Mouse (Mus musculus): ENCODE results near the gene Tulp3. TPM values are rescaled to one million over a fixed set of nuclear protein-coding genes. Genes with fewer than 3 reads are reported as not detected.
"Not testable (repeated sequence)": the region's sequence is repeated elsewhere in the genome, so short reads cannot be mapped to it uniquely, and the experiment has no call there.

Gene Tulp3
- polyA plus RNA-seq, 1 experiment = 28.0 TPM

DNA sequence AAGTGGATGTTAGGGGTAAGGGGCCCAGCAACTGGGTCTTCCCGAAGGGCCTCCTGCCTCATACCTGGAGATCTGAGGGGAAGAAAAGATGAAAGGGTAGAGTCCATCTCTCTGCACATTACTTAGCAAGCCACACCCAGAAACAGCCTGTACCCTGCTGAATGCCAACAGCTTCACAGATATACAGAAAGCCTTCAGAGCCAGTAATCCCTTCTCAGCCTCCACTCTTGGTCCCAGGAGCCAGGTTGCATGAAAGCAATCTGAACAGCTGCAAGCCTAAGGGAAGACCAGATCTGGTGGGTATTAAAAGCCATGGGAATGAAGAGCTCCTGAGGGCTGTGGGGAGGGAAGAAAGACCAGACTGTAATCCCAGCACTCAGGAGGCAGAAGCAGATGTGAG, 33.5 kb upstream of the Tulp3 start:
- no peaks in the 10 kb centered on the region for H3K27me3 ChIP-seq (ENCODE audit: control insufficient read depth, insufficient read depth, low read length)
- WGBS = 90% methylated on average over 1 of the region's 1 CpGs
- H3K4me1 ChIP-seq (replicated peaks; ENCODE audit: control insufficient read depth, insufficient read depth, low read length) = no peaks in the 10 kb centered on the region
- no peaks in the 10 kb centered on the region for H3K36me3 ChIP-seq (ENCODE audit: control insufficient read depth, insufficient read depth, low read length)
- H3K27ac ChIP-seq (ENCODE audit: control insufficient read depth, insufficient read depth, low read length) = no peak overlapping the region
- H3K4me3 ChIP-seq (ENCODE audit: control insufficient read depth, insufficient read depth, low read length) = no peak overlapping the region
- TF ChIP-seq CTCF (IDR thresholded peaks at IDR 0.05; ENCODE audit: borderline replicate concordance, control insufficient read depth, extremely low read depth, insufficient read depth, low read length, poor library complexity) = no peak
- TF ChIP-seq POLR2A (IDR thresholded peaks at IDR 0.05; ENCODE audit: control insufficient read depth, extremely low read depth, insufficient read depth, low read length, poor library complexity) = no peak
- DNase-seq = no peak

GRCm38 (mm10) chr6:128385026-128385425, 29.4 kb upstream of the Tulp3 start:
- DNase-seq = no peak
- Histone ChIP-seq H3K27me3 (ENCODE audit: control insufficient read depth, insufficient read depth, low read length) (no peaks in the 10 kb centered on the region), H3K4me3 (ENCODE audit: control insufficient read depth, insufficient read depth, low read length) (no peak overlapping the region), H3K4me1 (replicated peaks; ENCODE audit: control insufficient read depth, insufficient read depth, low read length) (no peaks in the 10 kb centered on the region), H3K27ac (ENCODE audit: control insufficient read depth, insufficient read depth, low read length) (no peak overlapping the region), H3K36me3 (ENCODE audit: control insufficient read depth, insufficient read depth, low read length) (no peaks in the 10 kb centered on the region)
- 91% methylated on average over 1 of the region's 1 CpGs for WGBS
- TF ChIP-seq POLR2A (IDR thresholded peaks at IDR 0.05; ENCODE audit: control insufficient read depth, extremely low read depth, insufficient read depth, low read length, poor library complexity) = no peak
- TF ChIP-seq CTCF (IDR thresholded peaks at IDR 0.05; ENCODE audit: borderline replicate concordance, control insufficient read depth, extremely low read depth, insufficient read depth, low read length, poor library complexity) = no peak

DNA sequence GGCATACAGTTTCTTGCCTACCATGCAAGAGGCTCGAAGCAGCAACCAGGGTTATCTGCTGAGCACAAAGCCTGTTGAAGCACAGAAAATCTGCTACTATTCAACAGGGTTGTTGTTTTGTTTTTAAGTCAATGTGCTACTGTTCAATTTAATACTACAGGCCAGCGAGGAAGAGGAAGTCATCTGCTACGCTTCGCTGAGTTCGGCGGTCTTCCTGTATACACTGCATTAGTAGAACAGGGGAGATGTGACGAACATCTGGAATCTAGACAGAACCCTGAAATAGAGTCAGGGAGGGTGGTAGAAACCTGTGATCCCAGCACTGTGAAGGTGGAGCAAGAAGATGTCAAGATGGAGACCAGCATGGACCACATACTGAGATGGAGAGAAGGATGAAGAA, 28.1 kb upstream of the Tulp3 start:
- no peak overlapping the region for H3K27ac ChIP-seq (ENCODE audit: control insufficient read depth, insufficient read depth, low read length)
- no peak for TF ChIP-seq POLR2A (IDR thresholded peaks at IDR 0.05; ENCODE audit: control insufficient read depth, extremely low read depth, insufficient read depth, low read length, poor library complexity)
- TF ChIP-seq CTCF (IDR thresholded peaks at IDR 0.05; ENCODE audit: borderline replicate concordance, control insufficient read depth, extremely low read depth, insufficient read depth, low read length, poor library complexity) = no peak
- DNase-seq = no peak

DNA sequence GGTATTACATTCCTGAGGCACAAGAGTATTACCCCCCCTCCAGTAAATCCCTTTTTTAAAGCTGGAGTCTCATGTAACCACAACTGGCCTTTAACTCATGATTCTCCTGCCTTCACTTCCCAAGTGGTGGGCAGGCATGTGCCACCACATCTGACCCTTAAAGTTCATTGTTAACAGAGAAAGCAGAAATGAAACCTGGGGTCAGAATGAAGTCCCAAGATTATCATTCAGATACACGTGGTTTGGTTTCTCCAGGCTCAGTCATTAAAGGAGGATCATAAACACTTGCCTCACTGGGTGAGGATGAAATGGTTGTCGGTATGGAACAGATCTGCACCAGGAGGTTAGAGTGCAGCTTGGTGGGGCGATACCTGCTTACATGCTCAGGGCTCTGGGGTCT, 25.6 kb upstream of the Tulp3 start:
- Histone ChIP-seq H3K27me3 (ENCODE audit: control insufficient read depth, insufficient read depth, low read length) (no peaks in the 10 kb centered on the region), H3K36me3 (ENCODE audit: control insufficient read depth, insufficient read depth, low read length) (no peaks in the 10 kb centered on the region; the same call in 1 of the 2 replicates), H3K4me1 (replicated peaks; ENCODE audit: control insufficient read depth, insufficient read depth, low read length) (0 out of 2 replicates have a peak, but pooled peaks cover 3% of the 10 kb centered on the region), H3K4me3 (ENCODE audit: control insufficient read depth, insufficient read depth, low read length) (no peak overlapping the region), H3K27ac (ENCODE audit: control insufficient read depth, insufficient read depth, low read length) (no peak overlapping the region)
- TF ChIP-seq CTCF (IDR thresholded peaks at IDR 0.05; ENCODE audit: borderline replicate concordance, control insufficient read depth, extremely low read depth, insufficient read depth, low read length, poor library complexity) = no peak
- TF ChIP-seq POLR2A (IDR thresholded peaks at IDR 0.05; ENCODE audit: control insufficient read depth, extremely low read depth, insufficient read depth, low read length, poor library complexity) = no peak
- 43% methylated on average over 3 of the region's 3 CpGs for WGBS
- no peak for DNase-seq

More for the DNA sequence above, 28.1 kb upstream of the Tulp3 start:
- 31% methylated on average over 7 of the region's 7 CpGs for WGBS
- Histone ChIP-seq H3K36me3 (ENCODE audit: control insufficient read depth, insufficient read depth, low read length) (no peaks in the 10 kb centered on the region), H3K27me3 (ENCODE audit: control insufficient read depth, insufficient read depth, low read length) (no peaks in the 10 kb centered on the region), H3K4me1 (replicated peaks; ENCODE audit: control insufficient read depth, insufficient read depth, low read length) (0 out of 2 replicates have a peak, but pooled peaks cover 3% of the 10 kb centered on the region), H3K4me3 (ENCODE audit: control insufficient read depth, insufficient read depth, low read length) (no peak overlapping the region)

- not testable (repeated sequence) for H3K27me3 ChIP-seq (ENCODE audit: control insufficient read depth, insufficient read depth, low read length); H3K4me3 ChIP-seq (ENCODE audit: control insufficient read depth, insufficient read depth, low read length); H3K27ac ChIP-seq (ENCODE audit: control insufficient read depth, insufficient read depth, low read length); DNase-seq; H3K4me1 ChIP-seq (replicated peaks; ENCODE audit: control insufficient read depth, insufficient read depth, low read length); H3K36me3 ChIP-seq (ENCODE audit: control insufficient read depth, insufficient read depth, low read length)
- WGBS = 14% methylated on average over 1 of the region's 1 CpGs
Observed at GRCm38 (mm10) chr6:128380594-128381167, 25.0 kb upstream of the Tulp3 start.

DNA sequence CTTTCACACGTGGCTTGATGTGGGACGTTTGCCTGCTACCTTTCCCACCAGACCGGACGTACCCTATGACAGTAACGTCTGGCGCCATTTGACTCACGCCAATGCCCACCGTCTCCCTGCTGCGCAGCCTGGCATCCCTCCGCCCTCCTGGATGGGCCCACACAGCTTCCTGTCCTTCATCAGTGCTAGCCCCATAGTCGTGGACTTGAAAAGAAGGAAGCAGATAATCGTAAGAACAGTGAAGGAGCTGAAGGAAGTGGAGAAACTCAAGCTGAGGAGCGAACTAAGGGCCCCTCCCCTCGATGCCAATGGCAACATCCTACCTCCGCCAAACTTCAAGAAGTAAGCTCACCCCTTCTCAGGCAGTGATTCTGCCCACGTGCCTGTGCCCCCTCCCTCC, 24.0 kb upstream of the Tulp3 start:
- 57% methylated on average over 16 of the region's 16 CpGs for WGBS
- no peak overlapping the region for H3K27ac ChIP-seq (ENCODE audit: control insufficient read depth, insufficient read depth, low read length)
- DNase-seq = no peak
- TF ChIP-seq CTCF (IDR thresholded peaks at IDR 0.05; ENCODE audit: borderline replicate concordance, control insufficient read depth, extremely low read depth, insufficient read depth, low read length, poor library complexity) = no peak
- TF ChIP-seq POLR2A (IDR thresholded peaks at IDR 0.05; ENCODE audit: control insufficient read depth, extremely low read depth, insufficient read depth, low read length, poor library complexity) = no peak
- no peaks in the 10 kb centered on the region; the same call in 1 of the 2 replicates for H3K36me3 ChIP-seq (ENCODE audit: control insufficient read depth, insufficient read depth, low read length)
- H3K27me3 ChIP-seq (ENCODE audit: control insufficient read depth, insufficient read depth, low read length) = no peaks in the 10 kb centered on the region
- 0 out of 2 replicates have a peak, but pooled peaks cover 3% of the 10 kb centered on the region for H3K4me1 ChIP-seq (replicated peaks; ENCODE audit: control insufficient read depth, insufficient read depth, low read length)
- H3K4me3 ChIP-seq (ENCODE audit: control insufficient read depth, insufficient read depth, low read length) = no peak overlapping the region
